Mouse (Mus musculus): ENCODE results near the gene Carhsp1. TPM values are rescaled to one million over a fixed set of nuclear protein-coding genes. Genes with fewer than 3 reads are reported as not detected.

Carhsp1 gene
- polyA plus RNA-seq, 1 experiment = 56.1 TPM

- no peak overlapping the region for H3K4me3 ChIP-seq (ENCODE audit: insufficient read depth, low read depth, low read length)
- peak; percentile 78 for DNase-seq
- H3K27me3 ChIP-seq (replicated peaks; ENCODE audit: control insufficient read depth, insufficient read depth, low read length) = no peaks in the 10 kb centered on the region
- peak; percentile 97 for TF ChIP-seq CTCF (conservative IDR thresholded peaks at IDR 0.05; ENCODE audit: insufficient read depth, insufficient read length, low read depth, low read length)
- no peak for TF ChIP-seq POLR2A (IDR thresholded peaks at IDR 0.05; ENCODE audit: low read depth, low read length)
- H3K27ac ChIP-seq (ENCODE audit: insufficient read depth, low read depth, low read length) = no peak overlapping the region
- WGBS = 55% methylated on average over 7 of the region's 7 CpGs
- peaks cover 4% of the 10 kb centered on the region for H3K4me1 ChIP-seq (ENCODE audit: control insufficient read depth, insufficient read depth, low read length)
- H3K36me3 ChIP-seq (ENCODE audit: control insufficient read depth, insufficient read depth, low read length) = peaks cover 3% of the 10 kb centered on the region
These were observed 14.3 kb upstream of the Carhsp1 start for GRCm38 (mm10) chr16:8686121-8686870.

- TF ChIP-seq POLR2A (IDR thresholded peaks at IDR 0.05; ENCODE audit: low read depth, low read length) = no peak
- TF ChIP-seq CTCF (conservative IDR thresholded peaks at IDR 0.05; ENCODE audit: insufficient read depth, insufficient read length, low read depth, low read length) = no peak
- 14% methylated on average over 4 of the region's 4 CpGs for WGBS
- H3K36me3 ChIP-seq (ENCODE audit: control insufficient read depth, insufficient read depth, low read length) = no peaks in the 10 kb centered on the region
These were observed 13.1 kb upstream of the Carhsp1 start for GRCm38 (mm10) chr16:8685087-8685486.

GRCm38 (mm10) chr16:8680470-8680869 lies 8.5 kb upstream of the Carhsp1 start, which contains the start of gene Gm5767:
Gene Gm5767, plus strand, starts transcription at chr16:8680770.
- no peak for TF ChIP-seq CTCF (conservative IDR thresholded peaks at IDR 0.05; ENCODE audit: insufficient read depth, insufficient read length, low read depth, low read length)
- TF ChIP-seq POLR2A (IDR thresholded peaks at IDR 0.05; ENCODE audit: low read depth, low read length) = no peak
- Histone ChIP-seq H3K27ac (ENCODE audit: insufficient read depth, low read depth, low read length) (no peak within 1 kb of the TSS), H3K27me3 (replicated peaks; ENCODE audit: control insufficient read depth, insufficient read depth, low read length) (no peaks in the 10 kb centered on the region), H3K4me1 (ENCODE audit: control insufficient read depth, insufficient read depth, low read length) (no peaks in the 10 kb centered on the region; the same call in 1 of the 2 replicates), H3K4me3 (ENCODE audit: insufficient read depth, low read depth, low read length) (no peak within 1 kb of the TSS), H3K36me3 (ENCODE audit: control insufficient read depth, insufficient read depth, low read length) (no peaks in the 10 kb centered on the region)
- no peak for DNase-seq
- WGBS = 87% methylated on average over 5 of the region's 5 CpGs

More at GRCm38 (mm10) chr16:8685087-8685486, 13.1 kb upstream of the Carhsp1 start:
- H3K4me1 ChIP-seq (ENCODE audit: control insufficient read depth, insufficient read depth, low read length) = peaks cover 4% of the 10 kb centered on the region
- H3K27ac ChIP-seq (ENCODE audit: insufficient read depth, low read depth, low read length) = no peak overlapping the region
- peak; percentile 56 for DNase-seq
- no peaks in the 10 kb centered on the region for H3K27me3 ChIP-seq (replicated peaks; ENCODE audit: control insufficient read depth, insufficient read depth, low read length)
- no peak overlapping the region for H3K4me3 ChIP-seq (ENCODE audit: insufficient read depth, low read depth, low read length)

GRCm38 (mm10) chr16:8679780-8680179 lies 7.8 kb upstream of the Carhsp1 start:
- H3K27ac ChIP-seq (ENCODE audit: insufficient read depth, low read depth, low read length) = no peak overlapping the region
- WGBS = 41% methylated on average over 3 of the region's 3 CpGs
- H3K36me3 ChIP-seq (ENCODE audit: control insufficient read depth, insufficient read depth, low read length) = no peaks in the 10 kb centered on the region
- H3K27me3 ChIP-seq (replicated peaks; ENCODE audit: control insufficient read depth, insufficient read depth, low read length) = no peaks in the 10 kb centered on the region
- TF ChIP-seq POLR2A (IDR thresholded peaks at IDR 0.05; ENCODE audit: low read depth, low read length) (no peak), CTCF (conservative IDR thresholded peaks at IDR 0.05; ENCODE audit: insufficient read depth, insufficient read length, low read depth, low read length) (no peak)
- no peak overlapping the region for H3K4me3 ChIP-seq (ENCODE audit: insufficient read depth, low read depth, low read length)
- DNase-seq = no peak
- H3K4me1 ChIP-seq (ENCODE audit: control insufficient read depth, insufficient read depth, low read length) = no peaks in the 10 kb centered on the region; the same call in 1 of the 2 replicates

GRCm38 (mm10) chr16:8678676-8679075 lies 6.7 kb upstream of the Carhsp1 start:
- Histone ChIP-seq H3K27ac (ENCODE audit: insufficient read depth, low read depth, low read length) (no peak overlapping the region), H3K36me3 (ENCODE audit: control insufficient read depth, insufficient read depth, low read length) (no peaks in the 10 kb centered on the region), H3K27me3 (replicated peaks; ENCODE audit: control insufficient read depth, insufficient read depth, low read length) (no peaks in the 10 kb centered on the region), H3K4me1 (ENCODE audit: control insufficient read depth, insufficient read depth, low read length) (no peaks in the 10 kb centered on the region; the same call in 1 of the 2 replicates), H3K4me3 (ENCODE audit: insufficient read depth, low read depth, low read length) (no peak overlapping the region)
- no peak for DNase-seq
- 81% methylated on average over 4 of the region's 4 CpGs for WGBS
- no peak for TF ChIP-seq CTCF (conservative IDR thresholded peaks at IDR 0.05; ENCODE audit: insufficient read depth, insufficient read length, low read depth, low read length)
- TF ChIP-seq POLR2A (IDR thresholded peaks at IDR 0.05; ENCODE audit: low read depth, low read length) = no peak

- Histone ChIP-seq H3K4me1 (ENCODE audit: control insufficient read depth, insufficient read depth, low read length) (peaks cover 2% of the 10 kb centered on the region; the same call in 1 of the 2 replicates), H3K27me3 (replicated peaks; ENCODE audit: control insufficient read depth, insufficient read depth, low read length) (no peaks in the 10 kb centered on the region), H3K4me3 (ENCODE audit: insufficient read depth, low read depth, low read length) (no peak overlapping the region), H3K27ac (ENCODE audit: insufficient read depth, low read depth, low read length) (no peak overlapping the region), H3K36me3 (ENCODE audit: control insufficient read depth, insufficient read depth, low read length) (no peaks in the 10 kb centered on the region)
- TF ChIP-seq CTCF (conservative IDR thresholded peaks at IDR 0.05; ENCODE audit: insufficient read depth, insufficient read length, low read depth, low read length) = no peak
- no peak for TF ChIP-seq POLR2A (IDR thresholded peaks at IDR 0.05; ENCODE audit: low read depth, low read length)
- DNase-seq = peak; percentile 47
- WGBS = 20% methylated on average over 5 of the region's 5 CpGs
These were observed 6.1 kb upstream of the Carhsp1 start for GRCm38 (mm10) chr16:8678035-8678434.

GRCm38 (mm10) chr16:8676800-8677199 lies 4.8 kb upstream of the Carhsp1 start:
- no peaks in the 10 kb centered on the region for H3K27me3 ChIP-seq (replicated peaks; ENCODE audit: control insufficient read depth, insufficient read depth, low read length)
- H3K4me1 ChIP-seq (ENCODE audit: control insufficient read depth, insufficient read depth, low read length) = peaks cover 2% of the 10 kb centered on the region; the same call in 1 of the 2 replicates
- no peak overlapping the region for H3K27ac ChIP-seq (ENCODE audit: insufficient read depth, low read depth, low read length)
- peak; percentile 44 for DNase-seq
- peak; percentile 85 for TF ChIP-seq CTCF (conservative IDR thresholded peaks at IDR 0.05; ENCODE audit: insufficient read depth, insufficient read length, low read depth, low read length)
- TF ChIP-seq POLR2A (IDR thresholded peaks at IDR 0.05; ENCODE audit: low read depth, low read length) = no peak
- 57% methylated on average over 4 of the region's 4 CpGs for WGBS
- no peaks in the 10 kb centered on the region for H3K36me3 ChIP-seq (ENCODE audit: control insufficient read depth, insufficient read depth, low read length)
- H3K4me3 ChIP-seq (ENCODE audit: insufficient read depth, low read depth, low read length) = no peak overlapping the region
